29 mouse cellular contexts compared by ENCODE assay signal in the genomic region with DNA sequence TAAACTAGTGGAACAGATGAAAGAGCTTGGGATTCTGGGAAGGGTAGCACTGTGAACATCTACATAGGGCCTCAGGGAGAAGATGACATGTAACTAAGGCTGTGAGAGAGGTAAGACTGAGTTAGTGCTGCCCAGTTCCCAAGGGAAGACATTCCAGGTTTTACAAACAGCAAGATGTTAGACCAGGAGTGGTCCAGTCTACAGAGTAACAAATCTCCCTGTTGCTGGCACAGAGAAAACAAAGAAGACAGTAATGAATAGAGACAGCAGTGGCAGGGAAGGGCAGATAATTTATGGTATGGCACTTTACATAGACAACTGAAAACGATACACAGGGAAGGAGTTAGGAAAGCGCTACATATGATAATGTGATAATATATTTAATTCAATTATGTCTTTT. TPM values are rescaled to one million over a fixed set of nuclear protein-coding genes. Genes with fewer than 3 reads are reported as not detected.
DNase-seq lines count a peak whose midpoint lies in the region; ATAC-seq lines count a peak whose summit lies in the region.
"Had no signal": no experiment of that assay in that cellular context is flagged by ENCODE, and none has a peak within 500 bp of the region (broad histone marks: within the 10 kb centered on the region; RNA-seq: fewer than 3 reads in every experiment).

No protein-coding gene starts in this region.

- no peak overlapping the region for H3K9ac ChIP-seq in kidney, embryonic 15.5 days
- no peak overlapping the region for H3K9ac ChIP-seq in neural tube, embryonic 12.5 days
- H3K9ac ChIP-seq: embryonic facial prominence, embryonic 12.5 days; intestine, embryonic 15.5 days; limb, embryonic 12.5 days; liver, embryonic 15.5 days; lung, embryonic 14.5 days; midbrain, embryonic 12.5 days had no signal

- no peak for DNase-seq in kidney, postnatal 14 days
- DNase-seq in embryo, embryonic 10 days (ENCODE audit: low spot score) = peak; percentile 38
- peak; percentile 3 for DNase-seq in retina, postnatal 1 day
- no peak for DNase-seq in hindbrain, embryonic 10.5 days (ENCODE audit: low spot score)
- no peak for DNase-seq in natural killer cell, adult 2 months (ENCODE audit: low spot score in 2 of 2)
- DNase-seq: adrenal gland, postnatal 14 days; cerebellum, adult 11 months; cerebellum, adult 9-11 months; gastrocnemius, postnatal 14 days; heart, postnatal 14 days; kidney, adult 8-10 months; layer of hippocampus, adult 9-11 months; lung, embryonic 14.5 days; lung, postnatal 14 days; spleen, adult 18-20 months; thymus, adult 18-20 months; thymus, postnatal 25 days had no signal

- peak; percentile 93 for ATAC-seq in kidney, embryonic 15.5 days (replicated peaks; ENCODE audit: low FRiP score)
- peak; percentile 82 for ATAC-seq in neural tube, embryonic 12.5 days (ENCODE audit: low FRiP score, low read depth)
- ATAC-seq: forebrain, embryonic 14.5 days; hindbrain, embryonic 16.5 days; intestine, embryonic 15.5 days; Patski had no signal

- H3K4me3 ChIP-seq in kidney, embryonic 15.5 days (replicated peaks) = no peak overlapping the region
- H3K4me3 ChIP-seq in neural tube, embryonic 12.5 days = no peak overlapping the region
- H3K4me3 ChIP-seq in hindbrain, embryonic 10.5 days = no peak overlapping the region
- H3K4me3 ChIP-seq: embryonic facial prominence, embryonic 12.5 days; intestine, embryonic 15.5 days; limb, embryonic 12.5 days; liver, embryonic 15.5 days; midbrain, embryonic 12.5 days; myocyte had no signal

- 9% methylated on average over 2 of the region's 2 CpGs for WGBS in kidney, embryonic 15.5 days
- 12% methylated on average over 2 of the region's 2 CpGs for WGBS in neural tube, embryonic 12.5 days
- 73% methylated on average over 2 of the region's 2 CpGs for WGBS in hindbrain, embryonic 10.5 days

- no peaks in the 10 kb centered on the region for H3K27me3 ChIP-seq in kidney, embryonic 15.5 days
- H3K27me3 ChIP-seq in neural tube, embryonic 12.5 days (replicated peaks) = no peaks in the 10 kb centered on the region
- no peaks in the 10 kb centered on the region for H3K27me3 ChIP-seq in hindbrain, embryonic 10.5 days (ENCODE audit: insufficient read depth, poor library complexity, severe bottlenecking)
- H3K27me3 ChIP-seq: embryonic facial prominence, embryonic 12.5 days; intestine, embryonic 15.5 days; limb, embryonic 12.5 days; liver, embryonic 15.5 days; midbrain, embryonic 12.5 days had no signal

- H3K4me1 ChIP-seq in kidney, embryonic 15.5 days = no peaks in the 10 kb centered on the region
- H3K4me1 ChIP-seq in neural tube, embryonic 12.5 days = peaks cover 6% of the 10 kb centered on the region; the same call in 1 of the 2 replicates
- H3K4me1 ChIP-seq in hindbrain, embryonic 10.5 days (replicated peaks) = no peaks in the 10 kb centered on the region; the same call in 1 of the 2 replicates
- H3K4me1 ChIP-seq: intestine, embryonic 15.5 days; limb, embryonic 12.5 days; liver, embryonic 15.5 days; midbrain, embryonic 12.5 days had no signal

- no peak overlapping the region for H3K27ac ChIP-seq in kidney, embryonic 15.5 days
- H3K27ac ChIP-seq in neural tube, embryonic 12.5 days = no peak overlapping the region
- H3K27ac ChIP-seq in hindbrain, embryonic 10.5 days = no peak overlapping the region
- H3K27ac ChIP-seq: embryonic facial prominence, embryonic 12.5 days; intestine, embryonic 15.5 days; limb, embryonic 12.5 days; liver, embryonic 15.5 days; midbrain, embryonic 12.5 days had no signal

- no peaks in the 10 kb centered on the region for H3K9me3 ChIP-seq in kidney, embryonic 15.5 days (replicated peaks)
- H3K9me3 ChIP-seq in neural tube, embryonic 12.5 days = no peaks in the 10 kb centered on the region
- no peaks in the 10 kb centered on the region for H3K9me3 ChIP-seq in hindbrain, embryonic 10.5 days
- H3K9me3 ChIP-seq: embryonic facial prominence, embryonic 12.5 days; intestine, embryonic 15.5 days; limb, embryonic 12.5 days; liver, embryonic 15.5 days; midbrain, embryonic 12.5 days had no signal

- no peaks in the 10 kb centered on the region for H3K36me3 ChIP-seq in kidney, embryonic 15.5 days
- H3K36me3 ChIP-seq in neural tube, embryonic 12.5 days = no peaks in the 10 kb centered on the region
- H3K36me3 ChIP-seq in hindbrain, embryonic 10.5 days = no peaks in the 10 kb centered on the region
- H3K36me3 ChIP-seq: embryonic facial prominence, embryonic 12.5 days; G1E; intestine, embryonic 15.5 days; limb, embryonic 12.5 days; liver, embryonic 15.5 days; midbrain, embryonic 12.5 days had no signal

- no peak overlapping the region for H3K4me2 ChIP-seq in kidney, embryonic 15.5 days
- no peak overlapping the region for H3K4me2 ChIP-seq in neural tube, embryonic 12.5 days (replicated peaks)
- H3K4me2 ChIP-seq: embryonic facial prominence, embryonic 12.5 days; intestine, embryonic 15.5 days; limb, embryonic 12.5 days; liver, embryonic 15.5 days; lung, embryonic 14.5 days; midbrain, embryonic 12.5 days had no signal

RNA-seq across cellular contexts. Expression of gene Sema6d, which starts 19.1 kb away (rescaled TPM):
- 8.4 and 9.5 TPM in 2 replicates for polyA plus RNA-seq in kidney, embryonic 15.5 days (2015; fragmentation: Nextera tagmentation; extraction: Ambion mirVana)
- 37.7 and 41.7 TPM in 2 replicates for polyA plus RNA-seq in neural tube, embryonic 12.5 days (2016; fragmentation: Nextera tagmentation; extraction: Ambion mirVana)
- polyA plus RNA-seq in hindbrain, embryonic 10.5 days (2016; fragmentation: Nextera tagmentation; extraction: Ambion mirVana) = 10.6 and 15.4 TPM in 2 replicates
- polyA plus RNA-seq: G1E had no signal

Comparison
In these comparisons a context has a peak if more than half of its experiments do, and no peak if none do; other contexts are left out.
1. DNase-seq: peak in embryo, embryonic 10 days (single experiment) and retina, postnatal 1 day (single experiment); none in kidney, postnatal 14 days (single experiment), hindbrain, embryonic 10.5 days (single experiment) and natural killer cell, adult 2 months (0 of 2).